Mouse (Mus musculus): ENCODE data around the gene Iqgap2. TPM values are rescaled to one million over a fixed set of nuclear protein-coding genes. Genes with fewer than 3 reads are reported as not detected.

Gene Iqgap2
- polyA plus RNA-seq, 1 experiment from 2014 or later = 31.5 TPM

GRCm38 (mm10) chr13:95855537-95855936 lies 36.2 kb downstream of the Iqgap2 start:
- H3K9me3 ChIP-seq (ENCODE audit: control insufficient read depth) = no peaks in the 10 kb centered on the region
- H3K4me2 ChIP-seq (replicated peaks; ENCODE audit: low read depth) = no peak overlapping the region
- TF ChIP-seq CTCF (IDR thresholded peaks at IDR 0.05; ENCODE audit: low read depth) = no peak
- 85% methylated on average over 4 of the region's 4 CpGs for WGBS
- no peaks in the 10 kb centered on the region for H3K36me3 ChIP-seq (ENCODE audit: control insufficient read depth, insufficient read depth)
- no peak overlapping the region for H3K27ac ChIP-seq (ENCODE audit: low read depth, low read length)
- no peak overlapping the region for H3K9ac ChIP-seq (ENCODE audit: low read depth, low read length)
- H3K27me3 ChIP-seq (replicated peaks; ENCODE audit: control insufficient read depth, insufficient read depth, low read length) = no peaks in the 10 kb centered on the region
- ATAC-seq = no peak
- no peak overlapping the region for H3K4me3 ChIP-seq (ENCODE audit: low read depth, low read length)
- H3K4me1 ChIP-seq (replicated peaks; ENCODE audit: control insufficient read depth, insufficient read depth, low read length) = no peaks in the 10 kb centered on the region

- ATAC-seq = no peak
- Histone ChIP-seq H3K27me3 (replicated peaks; ENCODE audit: control insufficient read depth, insufficient read depth, low read length) (no peaks in the 10 kb centered on the region), H3K27ac (ENCODE audit: low read depth, low read length) (no peak overlapping the region), H3K4me1 (replicated peaks; ENCODE audit: control insufficient read depth, insufficient read depth, low read length) (no peaks in the 10 kb centered on the region), H3K4me2 (replicated peaks; ENCODE audit: low read depth) (no peak overlapping the region), H3K9ac (ENCODE audit: low read depth, low read length) (no peak overlapping the region), H3K4me3 (ENCODE audit: low read depth, low read length) (no peak overlapping the region), H3K36me3 (ENCODE audit: control insufficient read depth, insufficient read depth) (no peaks in the 10 kb centered on the region), H3K9me3 (ENCODE audit: control insufficient read depth) (no peaks in the 10 kb centered on the region)
- no peak for TF ChIP-seq CTCF (IDR thresholded peaks at IDR 0.05; ENCODE audit: low read depth)
- WGBS = 82% methylated on average over 4 of the region's 4 CpGs
These were observed 40.1 kb downstream of the Iqgap2 start for GRCm38 (mm10) chr13:95851611-95852010.

GRCm38 (mm10) chr13:95850451-95850850 lies 41.3 kb downstream of the Iqgap2 start:
- Histone ChIP-seq H3K9me3 (ENCODE audit: control insufficient read depth) (no peaks in the 10 kb centered on the region), H3K36me3 (ENCODE audit: control insufficient read depth, insufficient read depth) (no peaks in the 10 kb centered on the region), H3K27me3 (replicated peaks; ENCODE audit: control insufficient read depth, insufficient read depth, low read length) (no peaks in the 10 kb centered on the region), H3K9ac (ENCODE audit: low read depth, low read length) (no peak overlapping the region), H3K27ac (ENCODE audit: low read depth, low read length) (no peak overlapping the region), H3K4me3 (ENCODE audit: low read depth, low read length) (no peak overlapping the region), H3K4me1 (replicated peaks; ENCODE audit: control insufficient read depth, insufficient read depth, low read length) (no peaks in the 10 kb centered on the region), H3K4me2 (replicated peaks; ENCODE audit: low read depth) (no peak overlapping the region)
- 33% methylated on average over 5 of the region's 5 CpGs for WGBS
- ATAC-seq = no peak
- TF ChIP-seq CTCF (IDR thresholded peaks at IDR 0.05; ENCODE audit: low read depth) = no peak

- Histone ChIP-seq H3K4me1 (replicated peaks; ENCODE audit: control insufficient read depth, insufficient read depth, low read length) (no peaks in the 10 kb centered on the region), H3K9ac (ENCODE audit: low read depth, low read length) (no peak overlapping the region), H3K9me3 (ENCODE audit: control insufficient read depth) (no peaks in the 10 kb centered on the region), H3K4me2 (replicated peaks; ENCODE audit: low read depth) (no peak overlapping the region), H3K4me3 (ENCODE audit: low read depth, low read length) (no peak overlapping the region), H3K27ac (ENCODE audit: low read depth, low read length) (no peak overlapping the region), H3K36me3 (ENCODE audit: control insufficient read depth, insufficient read depth) (no peaks in the 10 kb centered on the region), H3K27me3 (replicated peaks; ENCODE audit: control insufficient read depth, insufficient read depth, low read length) (no peaks in the 10 kb centered on the region)
- ATAC-seq = no peak
- no peak for TF ChIP-seq CTCF (IDR thresholded peaks at IDR 0.05; ENCODE audit: low read depth)
- 62% methylated on average over 7 of the region's 7 CpGs for WGBS
These were observed 42.2 kb downstream of the Iqgap2 start for GRCm38 (mm10) chr13:95849501-95850007.

- Histone ChIP-seq H3K4me3 (ENCODE audit: low read depth, low read length) (no peak overlapping the region), H3K27ac (ENCODE audit: low read depth, low read length) (no peak overlapping the region)
These were observed 45.4 kb downstream of the Iqgap2 start for GRCm38 (mm10) chr13:95846364-95846763.

GRCm38 (mm10) chr13:95844950-95845349 lies 46.8 kb downstream of the Iqgap2 start:
- H3K9ac ChIP-seq (ENCODE audit: low read depth, low read length) = no peak overlapping the region
- no peaks in the 10 kb centered on the region for H3K36me3 ChIP-seq (ENCODE audit: control insufficient read depth, insufficient read depth)
- TF ChIP-seq CTCF (IDR thresholded peaks at IDR 0.05; ENCODE audit: low read depth) = no peak
- H3K27me3 ChIP-seq (replicated peaks; ENCODE audit: control insufficient read depth, insufficient read depth, low read length) = no peaks in the 10 kb centered on the region
- no peaks in the 10 kb centered on the region for H3K4me1 ChIP-seq (replicated peaks; ENCODE audit: control insufficient read depth, insufficient read depth, low read length)
- H3K4me2 ChIP-seq (replicated peaks; ENCODE audit: low read depth) = no peak overlapping the region
- no peaks in the 10 kb centered on the region for H3K9me3 ChIP-seq (ENCODE audit: control insufficient read depth)
- no peak overlapping the region for H3K27ac ChIP-seq (ENCODE audit: low read depth, low read length)
- WGBS = 82% methylated on average over 3 of the region's 3 CpGs
- no peak for ATAC-seq
- no peak overlapping the region for H3K4me3 ChIP-seq (ENCODE audit: low read depth, low read length)

More at GRCm38 (mm10) chr13:95846364-95846763, 45.4 kb downstream of the Iqgap2 start:
- Histone ChIP-seq H3K9ac (ENCODE audit: low read depth, low read length) (no peak overlapping the region), H3K4me2 (replicated peaks; ENCODE audit: low read depth) (no peak overlapping the region), H3K9me3 (ENCODE audit: control insufficient read depth) (no peaks in the 10 kb centered on the region), H3K4me1 (replicated peaks; ENCODE audit: control insufficient read depth, insufficient read depth, low read length) (no peaks in the 10 kb centered on the region), H3K27me3 (replicated peaks; ENCODE audit: control insufficient read depth, insufficient read depth, low read length) (no peaks in the 10 kb centered on the region), H3K36me3 (ENCODE audit: control insufficient read depth, insufficient read depth) (no peaks in the 10 kb centered on the region)
- no peak for TF ChIP-seq CTCF (IDR thresholded peaks at IDR 0.05; ENCODE audit: low read depth)
- no peak for ATAC-seq
- whole genome bisulfite sequencing = 69% methylated on average over 5 of the region's 5 CpGs
